Mouse (Mus musculus) layer of hippocampus, adult 9-10 months (tissue): ENCODE measurements around the gene Ddx43.

Experiments used
- DNase-seq: peaks from one replicate; pipeline ENCODE4 v3.0.0; 2022; ENCODE audit warnings: low spot score

The Ddx43 gene

GRCm38 (mm10) chr9:78372827-78373504, 22.6 kb upstream of the Ddx43 start:
- DNase-seq: no peak

GRCm38 (mm10) chr9:78374397-78374796, 21.2 kb upstream of the Ddx43 start:
- no peak for DNase-seq

- DNase-seq: no peak
Observed at GRCm38 (mm10) chr9:78374885-78375389, 20.6 kb upstream of the Ddx43 start.

- DNase-seq: no peak
Observed at GRCm38 (mm10) chr9:78375486-78375885, 20.1 kb upstream of the Ddx43 start.

- DNase-seq: no peak
Observed at GRCm38 (mm10) chr9:78377546-78377945, 18.0 kb upstream of the Ddx43 start.

- no peak for DNase-seq
Observed at GRCm38 (mm10) chr9:78378113-78378785, 17.3 kb upstream of the Ddx43 start, which contains the start of gene Ooep. Ooep (minus strand) TSS chr9:78378725.

- no peak for DNase-seq
Observed at GRCm38 (mm10) chr9:78385893-78386292, 9.7 kb upstream of the Ddx43 start.

GRCm38 (mm10) chr9:78386947-78387346, 8.6 kb upstream of the Ddx43 start:
- DNase-seq: no peak

GRCm38 (mm10) chr9:78389981-78390380, 5.6 kb upstream of the Ddx43 start:
- DNase-seq: no peak

- DNase-seq: no peak
Observed at GRCm38 (mm10) chr9:78393741-78394140, 1.8 kb upstream of the Ddx43 start.

GRCm38 (mm10) chr9:78394602-78395001, 975 bp upstream of the Ddx43 start:
- no peak for DNase-seq

GRCm38 (mm10) chr9:78395244-78395629, 340 bp upstream of the Ddx43 start:
- no peak for DNase-seq

GRCm38 (mm10) chr9:78396517-78396916, 940 bp downstream of the Ddx43 start:
- DNase-seq: no peak

- no peak for DNase-seq
Observed at GRCm38 (mm10) chr9:78400570-78400969, 5.0 kb downstream of the Ddx43 start.

GRCm38 (mm10) chr9:78401596-78401995, 6.0 kb downstream of the Ddx43 start:
- no peak for DNase-seq

GRCm38 (mm10) chr9:78427362-78427781, 31.8 kb downstream of the Ddx43 start:
- no peak for DNase-seq

- no peak for DNase-seq
Observed at GRCm38 (mm10) chr9:78428185-78428584, 32.6 kb downstream of the Ddx43 start.

GRCm38 (mm10) chr9:78428870-78429432, 33.4 kb downstream of the Ddx43 start:
- no peak for DNase-seq

GRCm38 (mm10) chr9:78429551-78429950, 34.0 kb downstream of the Ddx43 start:
- no peak for DNase-seq

- no peak for DNase-seq
Observed at GRCm38 (mm10) chr9:78430486-78430885, 34.9 kb downstream of the Ddx43 start.

- DNase-seq: no peak
Observed at GRCm38 (mm10) chr9:78432471-78432870, 36.9 kb downstream of the Ddx43 start.

- DNase-seq: no peak
Observed at GRCm38 (mm10) chr9:78439426-78439825, 43.8 kb downstream of the Ddx43 start.

GRCm38 (mm10) chr9:78442237-78442578, 46.6 kb downstream of the Ddx43 start:
- DNase-seq: no peak
